Mouse (Mus musculus) CH12.LX (cell line): ENCODE measurements around the gene Disp3.

ENCODE experiments used
- BHLHE40 ChIP-seq: IDR thresholded peaks from 2 replicates; pipeline ENCODE4 v1.6.1; 2011; ENCODE audit warnings: mild to moderate bottlenecking, low read depth, low read length, improper control_type of control experiment
- CTCF ChIP-seq, 2 experiments: IDR thresholded peaks in 1 of 2; conservative IDR thresholded peaks in 1 of 2; 2 replicates each; pipeline ENCODE4 v1.5.1; 2011 to 2012; ENCODE audit warnings: low read depth in 2 of 2, low read length in 2 of 2, improper control_type of control experiment in 1 of 2, inconsistent platforms in 1 of 2, mild to moderate bottlenecking in 1 of 2, moderate library complexity in 1 of 2
- E2F4 ChIP-seq: IDR thresholded peaks from 2 replicates; pipeline ENCODE4 v1.6.1; 2011; ENCODE audit warnings: low read depth, low read length, improper control_type of control experiment; ENCODE audit not compliant: insufficient replicate concordance
- EP300 ChIP-seq: IDR thresholded peaks from 2 replicates; pipeline ENCODE4 v1.6.1; 2011; ENCODE audit warnings: low read length, improper control_type of control experiment
- HCFC1 ChIP-seq: IDR thresholded peaks from 2 replicates; pipeline ENCODE4 v1.6.1; 2012; ENCODE audit warnings: low read depth, mild to moderate bottlenecking, inconsistent platforms, low read length, improper control_type of control experiment
- JUND ChIP-seq: conservative IDR thresholded peaks from 2 replicates; pipeline ENCODE4 v1.6.1; 2011; ENCODE audit warnings: low read depth, low read length, improper control_type of control experiment
- MAX ChIP-seq: IDR thresholded peaks from 2 replicates; pipeline ENCODE4 v1.6.1; 2011; ENCODE audit warnings: low read length, improper control_type of control experiment
- MYC ChIP-seq: IDR thresholded peaks from 2 replicates; pipeline ENCODE4 v1.6.1; 2011; ENCODE audit warnings: low read depth, mild to moderate bottlenecking, improper control_type of control experiment, low read length
- NRF1 ChIP-seq: IDR thresholded peaks from 2 replicates; pipeline ENCODE4 v1.6.1; 2014; ENCODE audit warnings: low read depth, mild to moderate bottlenecking, inconsistent platforms, low read length, improper control_type of control experiment, moderate library complexity
- POLR2A ChIP-seq: IDR thresholded peaks from 2 replicates; pipeline ENCODE4 v1.6.1; 2011; ENCODE audit warnings: low read depth, mild to moderate bottlenecking, improper control_type of control experiment, low read length
- POLR2AphosphoS2 ChIP-seq: IDR thresholded peaks from 2 replicates; pipeline ENCODE4 v1.6.1; 2011; ENCODE audit warnings: low read depth, low read length, improper control_type of control experiment
- RCOR1 ChIP-seq: conservative IDR thresholded peaks from 2 replicates; pipeline ENCODE4 v1.6.1; 2012; ENCODE audit warnings: low read depth, mild to moderate bottlenecking, inconsistent platforms, low read length, improper control_type of control experiment
- SMC3 ChIP-seq: IDR thresholded peaks from 2 replicates; pipeline ENCODE4 v1.6.1; 2011; ENCODE audit warnings: low read depth, low read length, improper control_type of control experiment
- ZC3H11A ChIP-seq: IDR thresholded peaks from 2 replicates; pipeline ENCODE4 v1.6.1; 2012; ENCODE audit warnings: low read depth, mild to moderate bottlenecking, inconsistent platforms, low read length, improper control_type of control experiment

DNA sequence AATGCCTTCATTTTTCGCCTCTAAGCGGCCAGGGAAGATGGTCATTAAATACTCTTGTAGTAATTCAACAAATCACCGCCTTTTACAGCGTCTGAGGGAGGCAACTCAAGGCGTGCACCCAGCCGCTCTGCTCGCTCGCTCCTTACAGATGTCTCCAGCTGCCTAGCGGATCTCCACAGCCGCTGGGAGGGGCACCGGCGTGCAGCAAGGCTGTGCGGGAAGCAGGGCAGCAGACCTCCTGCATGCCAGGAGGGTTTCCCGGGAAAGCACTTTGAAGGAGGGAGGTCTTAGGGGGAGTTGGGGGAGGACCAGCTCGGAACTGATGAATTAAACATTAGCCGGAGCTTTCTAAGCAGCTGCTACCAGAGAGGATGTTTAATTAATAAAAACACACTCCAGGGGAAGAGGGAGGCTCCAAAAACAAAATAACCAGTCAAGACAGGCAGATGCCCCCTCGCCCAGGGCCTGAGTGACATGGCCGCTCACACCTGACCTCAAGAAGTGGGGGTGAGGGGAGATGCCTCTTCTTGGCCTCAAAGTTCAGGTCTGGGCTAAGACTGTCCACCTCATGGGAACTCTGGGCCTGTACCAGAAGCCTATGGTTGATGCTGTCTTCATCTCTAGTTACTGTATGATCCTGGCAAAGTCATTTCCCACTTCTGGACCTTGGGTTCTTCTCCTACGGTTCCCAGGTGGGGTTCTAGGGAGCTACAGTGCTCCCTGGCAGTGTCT, 39.7 kb upstream of the Disp3 start:
- TF ChIP-seq CTCF (conservative IDR thresholded peaks at IDR 0.05 in 1 of 2, IDR thresholded peaks at IDR 0.05 in 1 of 2; ENCODE audit: low read depth in 2 of 2, low read length in 2 of 2) (no peak), MYC (no peak), SMC3 (no peak), E2F4 (no peak), POLR2AphosphoS2 (no peak), ZC3H11A (no peak), MAX (no peak), EP300 (no peak), POLR2A (no peak), HCFC1 (no peak), NRF1 (no peak), JUND (no peak), RCOR1 (no peak), BHLHE40 (no peak)
